Mouse (Mus musculus) spleen, adult 2 months (tissue): ENCODE results near the gene Pdzk1ip1.

Experiments used
- CTCF ChIP-seq: fragments of 200-500 bp; IDR thresholded peaks from 2 replicates; pipeline ENCODE4 v1.5.1; 2011; ENCODE audit warnings: mild to moderate bottlenecking, inconsistent platforms; ENCODE audit not compliant: insufficient read depth, insufficient read length, insufficient replicate concordance; ENCODE audit errors: extremely low read depth
- POLR2A ChIP-seq: fragments of 200-500 bp; IDR thresholded peaks from 2 replicates; pipeline ENCODE4 v1.6.1; 2011; ENCODE audit warnings: low read depth, low read length, inconsistent platforms

- TF ChIP-seq CTCF, result no peak
- no peak for TF ChIP-seq POLR2A
Observed at GRCm38 (mm10) chr4:115111167-115111566, 22.7 kb downstream of the Pdzk1ip1 start.
